Mouse (Mus musculus) testis, postnatal 10 days (tissue): ENCODE results near the gene Usp43.

Source experiments
- DNase-seq: peaks from one replicate; pipeline ENCODE4 v3.0.0; 2021; ENCODE audit warnings: low spot score

Gene Usp43

DNA sequence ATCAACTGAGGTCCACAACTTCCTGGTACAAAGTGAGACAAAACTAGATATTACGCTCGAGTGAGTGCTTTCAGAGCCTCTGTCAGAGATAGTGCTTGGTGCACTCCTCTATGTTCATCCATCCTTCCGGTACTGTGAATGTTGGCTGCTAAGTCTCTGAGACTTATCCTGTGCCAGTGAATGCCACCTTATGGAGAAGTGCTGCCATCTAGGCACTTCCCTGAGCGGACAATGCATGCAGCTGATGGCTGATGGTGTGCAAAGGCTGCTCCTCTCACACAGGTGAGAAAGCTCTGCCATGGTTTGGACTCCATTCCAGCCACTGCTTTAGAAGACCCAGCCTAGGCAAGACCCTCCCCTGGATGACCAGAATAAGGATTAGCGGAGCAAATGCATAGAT, 113.9 kb downstream of the Usp43 start:
- no peak for DNase-seq

DNA sequence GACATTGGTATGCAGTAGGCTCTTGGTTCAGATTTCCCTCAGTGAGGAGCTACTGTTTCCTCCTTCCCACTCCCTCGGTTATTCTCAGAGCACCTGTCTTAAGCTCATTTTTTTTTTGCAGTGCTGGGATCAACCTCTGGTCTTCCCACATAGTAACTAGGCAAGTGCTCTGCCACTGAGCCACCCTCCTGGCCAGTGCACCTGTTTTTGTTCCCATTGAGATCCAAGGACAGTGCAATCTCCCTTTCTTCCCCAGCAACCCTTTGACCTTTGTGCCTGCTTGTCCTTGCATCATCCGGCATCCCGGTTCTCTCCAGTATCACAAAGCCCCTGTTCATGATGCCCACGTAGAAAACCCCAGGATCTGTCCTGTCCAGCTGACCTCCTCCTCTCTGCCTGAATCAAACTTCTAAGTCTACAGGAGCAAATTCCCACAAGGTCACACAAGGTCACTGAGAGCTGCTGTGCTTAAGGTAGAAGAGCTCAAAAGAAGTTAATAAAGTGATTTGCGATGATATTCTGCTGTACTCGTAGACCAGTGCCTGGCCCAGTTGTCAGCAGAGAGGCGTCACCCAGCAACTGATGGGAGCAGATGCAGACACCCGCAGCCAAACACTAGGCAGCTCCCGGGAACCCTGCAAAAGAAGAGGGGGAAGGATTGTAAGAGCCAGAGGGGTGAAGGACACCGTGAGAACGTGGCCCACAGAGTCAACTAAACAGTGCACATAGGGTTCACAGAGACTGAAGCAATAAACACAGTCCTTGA, 114.9 kb downstream of the Usp43 start:
- no peak for DNase-seq

DNA sequence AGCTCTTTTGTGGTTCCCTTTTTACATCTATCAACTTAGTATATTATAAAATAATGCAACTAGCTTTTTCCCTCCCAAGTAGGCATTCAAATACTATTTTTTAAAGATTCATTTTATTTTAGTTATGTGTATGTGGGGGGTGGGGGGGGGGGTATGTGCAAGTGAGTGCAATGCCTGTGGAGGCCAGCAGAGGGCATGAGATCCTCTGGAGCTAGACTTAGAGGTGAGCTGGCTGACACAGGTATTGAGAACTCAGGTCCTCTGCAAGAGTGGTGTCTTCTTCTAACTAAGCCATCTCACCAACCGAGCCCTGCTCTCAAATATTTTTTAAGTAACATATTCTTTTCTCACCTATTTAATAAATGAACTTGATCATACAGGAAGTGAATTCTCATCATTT, 116.4 kb downstream of the Usp43 start:
- no peak for DNase-seq
